Mouse (Mus musculus) lung, adult 18-20 months (tissue): ENCODE data around the gene Plek.
"Not testable (repeated sequence)": the region's sequence is repeated elsewhere in the genome, so short reads cannot be mapped to it uniquely, and the experiment has no call there.

Experiments
- DNase-seq, 2 experiments: peaks; one replicate each; pipeline ENCODE4 v3.0.0; 2022; ENCODE audit warnings: mixed read lengths in 2 of 2

Plek gene

GRCm38 (mm10) chr11:17051545-17052475, at the start of gene Plek, which contains the start of gene Cnrip1:
Gene Plek (minus strand): TSS chr11:17052381.
Gene Cnrip1 (plus strand): TSS chr11:17051586.
- peak; percentile 27 to 50 for DNase-seq

GRCm38 (mm10) chr11:17086106-17086505, 33.9 kb upstream of the Plek start:
- no peak for DNase-seq

- DNase-seq, result no peak
These were observed 31.7 kb upstream of the Plek start for GRCm38 (mm10) chr11:17083866-17084265.

- DNase-seq, result no peak
These were observed 31.3 kb upstream of the Plek start for GRCm38 (mm10) chr11:17083455-17083854.

- no peak for DNase-seq
These were observed 30.8 kb upstream of the Plek start for GRCm38 (mm10) chr11:17082953-17083352.

- no peak for DNase-seq
These were observed 29.9 kb upstream of the Plek start for GRCm38 (mm10) chr11:17082086-17082485.

GRCm38 (mm10) chr11:17075656-17076055, 23.5 kb upstream of the Plek start:
- no peak for DNase-seq

- not testable (repeated sequence) for DNase-seq
These were observed 17.2 kb upstream of the Plek start for GRCm38 (mm10) chr11:17069360-17069759.

GRCm38 (mm10) chr11:17052476-17053049, 382 bp upstream of the Plek start:
- DNase-seq, result no peak

GRCm38 (mm10) chr11:17045806-17046205, 6.4 kb downstream of the Plek start:
- DNase-seq, result no peak

- no peak for DNase-seq
These were observed 28.2 kb downstream of the Plek start for GRCm38 (mm10) chr11:17023984-17024383.

GRCm38 (mm10) chr11:17023206-17023605, 29.0 kb downstream of the Plek start:
- no peak for DNase-seq

- no peak for DNase-seq
These were observed 32.9 kb downstream of the Plek start for GRCm38 (mm10) chr11:17019328-17019727.

GRCm38 (mm10) chr11:17012948-17013347, 39.2 kb downstream of the Plek start:
- no peak for DNase-seq

GRCm38 (mm10) chr11:17008498-17008941, 43.7 kb downstream of the Plek start:
- DNase-seq, result peak; percentile 16 to 37

GRCm38 (mm10) chr11:17007517-17008173, 44.5 kb downstream of the Plek start:
- DNase-seq, result no peak

- DNase-seq, result not testable (repeated sequence)
These were observed 45.7 kb downstream of the Plek start for GRCm38 (mm10) chr11:17006526-17006925.

- peak; percentile 33 to 51 for DNase-seq
These were observed 47.0 kb downstream of the Plek start for GRCm38 (mm10) chr11:17004899-17005846.

- no peak for DNase-seq
These were observed 48.4 kb downstream of the Plek start for GRCm38 (mm10) chr11:17003757-17004156.

- no peak for DNase-seq
These were observed 49.3 kb downstream of the Plek start for GRCm38 (mm10) chr11:17002739-17003373.
